Mouse (Mus musculus) frontal cortex, adult 2 months (tissue): ENCODE measurements around the gene Gpr39. TPM values are rescaled to one million over a fixed set of nuclear protein-coding genes. Genes with fewer than 3 reads are reported as not detected.
"Not testable (repeated sequence)": the region's sequence is repeated elsewhere in the genome, so short reads cannot be mapped to it uniquely, and the experiment has no call there.

Experiments
- DNase-seq, 2 experiments: peaks; one replicate each; pipeline ENCODE4 v3.0.0; 2022; ENCODE audit warnings: low spot score in 1 of 2; ENCODE audit errors: extremely low spot score in 1 of 2
- polyA plus RNA-seq: library from polyadenylated mRNA; depleted of rRNA; stranded (reverse); fragments of >200 nt; gene quantifications from 2 replicates; pipeline ENCODE4 v1.2.3, GENCODE M21; 2012; rRNA removed

Gene Gpr39
- polyA plus RNA-seq = 0.06 and 0.10 TPM in 2 replicates

- no peak for DNase-seq
These were observed at the start of gene Gpr39 for GRCm38 (mm10) chr1:125676790-125677273. Gene Gpr39, plus strand, starts transcription at chr1:125676995.

GRCm38 (mm10) chr1:125639501-125640253, 37.1 kb upstream of the Gpr39 start:
- DNase-seq = peak in 1 of 2 experiments; percentile 12

- DNase-seq = no peak
These were observed 33.2 kb upstream of the Gpr39 start for GRCm38 (mm10) chr1:125643643-125644042.

- DNase-seq = not testable (repeated sequence)
These were observed 30.0 kb upstream of the Gpr39 start for GRCm38 (mm10) chr1:125646816-125647215.

GRCm38 (mm10) chr1:125648011-125648410, 28.8 kb upstream of the Gpr39 start:
- DNase-seq = no peak

GRCm38 (mm10) chr1:125649056-125649455, 27.7 kb upstream of the Gpr39 start:
- DNase-seq = no peak

GRCm38 (mm10) chr1:125652836-125653594, 23.8 kb upstream of the Gpr39 start:
- no peak for DNase-seq

- DNase-seq = no peak
These were observed 19.4 kb upstream of the Gpr39 start for GRCm38 (mm10) chr1:125657416-125657815.

- no peak for DNase-seq
These were observed 16.6 kb upstream of the Gpr39 start for GRCm38 (mm10) chr1:125660151-125660550.

- no peak for DNase-seq
These were observed 15.9 kb upstream of the Gpr39 start for GRCm38 (mm10) chr1:125660901-125661300.

GRCm38 (mm10) chr1:125662058-125662457, 14.7 kb upstream of the Gpr39 start:
- DNase-seq = no peak

- no peak for DNase-seq
These were observed 14.1 kb upstream of the Gpr39 start for GRCm38 (mm10) chr1:125662660-125663059.

GRCm38 (mm10) chr1:125663104-125663503, 13.7 kb upstream of the Gpr39 start:
- DNase-seq = no peak

GRCm38 (mm10) chr1:125665127-125665637, 11.6 kb upstream of the Gpr39 start:
- no peak for DNase-seq

- DNase-seq = no peak
These were observed 7.8 kb upstream of the Gpr39 start for GRCm38 (mm10) chr1:125669035-125669434.

- DNase-seq = no peak
These were observed 1.6 kb upstream of the Gpr39 start for GRCm38 (mm10) chr1:125675186-125675585.

GRCm38 (mm10) chr1:125677286-125677685, 491 bp downstream of the Gpr39 start:
- no peak for DNase-seq

GRCm38 (mm10) chr1:125679522-125680077, 2.8 kb downstream of the Gpr39 start:
- DNase-seq = no peak

- DNase-seq = no peak
These were observed 7.6 kb downstream of the Gpr39 start for GRCm38 (mm10) chr1:125684423-125684822.

GRCm38 (mm10) chr1:125685304-125685703, 8.5 kb downstream of the Gpr39 start:
- DNase-seq = no peak
